Mouse (Mus musculus): Measurements from ENCODE around the gene Prkce.

DNA sequence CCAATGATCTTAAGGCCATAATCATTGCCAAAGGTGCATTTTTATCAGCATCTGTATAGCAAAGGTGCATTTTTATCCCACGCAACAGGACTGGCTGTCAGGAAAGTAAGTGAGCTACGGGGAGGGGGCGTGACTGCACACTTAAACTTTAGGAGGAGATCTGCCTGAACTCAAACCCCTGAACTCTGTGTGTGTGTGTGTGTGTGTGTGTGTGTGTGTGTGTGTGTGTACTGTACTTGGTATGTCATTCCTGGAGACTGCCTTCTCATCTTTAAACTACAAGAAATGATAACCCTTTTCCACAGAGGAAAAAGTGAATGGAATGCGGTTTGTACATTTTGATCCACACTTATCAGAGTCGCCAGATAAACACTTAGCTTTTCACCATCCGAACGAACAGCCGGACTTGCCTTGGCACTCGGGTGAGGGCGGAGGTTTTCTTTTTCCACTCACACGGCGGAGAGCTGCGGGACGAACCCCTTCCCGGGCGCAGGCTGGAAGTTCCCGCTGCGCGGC lies 1.5 kb upstream of the Prkce start:
- TF ChIP-seq CTCF (IDR thresholded peaks at IDR 0.05; ENCODE audit: low read depth) (no peak), EP300 (IDR thresholded peaks at IDR 0.05; ENCODE audit: low read depth) (no peak)
